Mouse (Mus musculus) adrenal gland, postnatal 36 days (tissue): ENCODE results near the gene Gtf2f2. TPM values are rescaled to one million over a fixed set of nuclear protein-coding genes. Genes with fewer than 3 reads are reported as not detected.
"Not testable (repeated sequence)": the region's sequence is repeated elsewhere in the genome, so short reads cannot be mapped to it uniquely, and the experiment has no call there.

ENCODE experiments used
- DNase-seq, 2 experiments: peaks; one replicate each; pipeline ENCODE4 v3.0.0; 2021; ENCODE audit warnings: mixed read lengths in 1 of 2
- total RNA-seq, 2 experiments: library from RNA; stranded (reverse); gene quantifications; 2 replicates each; pipeline ENCODE4 v1.2.3; 2021

Gene Gtf2f2
- total RNA-seq, 2 experiments from 2014 or later, result 24.3 to 24.6 TPM

DNA sequence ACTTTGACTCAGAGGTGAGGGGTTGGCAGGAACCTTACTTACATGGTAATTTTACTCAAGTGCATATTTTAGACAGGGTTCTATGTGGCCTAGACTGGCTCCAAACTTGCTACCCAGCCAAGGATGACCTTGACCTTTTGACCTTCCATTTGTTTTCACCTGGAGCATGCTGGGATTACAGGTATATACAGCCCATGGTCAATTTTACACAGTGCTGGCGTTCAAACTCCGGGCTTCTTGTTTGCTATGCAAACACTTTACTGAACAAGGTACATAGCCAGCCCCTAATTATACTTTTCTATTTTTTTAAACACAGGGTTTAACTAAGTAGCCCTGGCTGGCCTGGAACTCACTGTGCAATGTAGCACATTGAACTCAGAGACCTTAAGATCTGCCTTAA lies 98.0 kb downstream of the Gtf2f2 start:
- no peak for DNase-seq

DNA sequence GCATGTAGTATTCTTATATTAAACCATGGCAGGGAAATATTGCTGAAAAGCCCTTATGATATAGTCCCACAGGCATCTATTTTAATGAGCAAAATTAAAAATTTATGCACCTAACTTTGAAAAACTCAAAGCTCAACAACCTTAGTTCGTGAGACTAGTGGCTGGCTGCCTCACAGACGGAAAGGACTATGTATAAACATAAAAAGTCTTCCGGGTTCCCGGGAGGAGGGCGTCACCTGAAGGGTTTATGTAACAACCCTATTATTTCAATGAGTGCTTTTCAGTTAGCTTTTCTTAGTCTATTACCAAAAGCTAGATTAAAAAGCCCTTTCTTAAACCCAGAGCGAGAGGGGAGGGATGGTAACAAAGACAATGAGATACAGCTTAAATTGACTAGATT lies 98.7 kb downstream of the Gtf2f2 start:
- DNase-seq, result no peak

DNA sequence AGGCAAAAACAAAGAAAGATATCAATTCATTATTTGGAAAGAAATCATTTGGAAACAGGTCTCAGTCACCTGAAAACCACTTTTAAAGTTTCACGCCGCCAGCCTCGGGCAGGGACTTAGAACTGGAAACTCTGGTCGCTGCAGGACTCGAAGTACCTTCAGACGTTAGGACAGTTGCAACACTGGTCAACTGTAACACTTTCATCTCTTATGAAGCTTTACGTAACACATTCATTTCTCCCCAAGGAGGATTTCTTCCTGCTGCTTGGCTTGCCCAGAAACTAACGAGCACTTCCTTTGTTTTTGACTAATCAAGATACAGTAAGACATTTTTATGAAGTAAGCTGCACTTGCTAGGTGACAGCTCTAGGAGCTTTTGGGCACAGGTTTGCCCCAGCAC lies 103.7 kb downstream of the Gtf2f2 start:
- DNase-seq, result no peak

DNA sequence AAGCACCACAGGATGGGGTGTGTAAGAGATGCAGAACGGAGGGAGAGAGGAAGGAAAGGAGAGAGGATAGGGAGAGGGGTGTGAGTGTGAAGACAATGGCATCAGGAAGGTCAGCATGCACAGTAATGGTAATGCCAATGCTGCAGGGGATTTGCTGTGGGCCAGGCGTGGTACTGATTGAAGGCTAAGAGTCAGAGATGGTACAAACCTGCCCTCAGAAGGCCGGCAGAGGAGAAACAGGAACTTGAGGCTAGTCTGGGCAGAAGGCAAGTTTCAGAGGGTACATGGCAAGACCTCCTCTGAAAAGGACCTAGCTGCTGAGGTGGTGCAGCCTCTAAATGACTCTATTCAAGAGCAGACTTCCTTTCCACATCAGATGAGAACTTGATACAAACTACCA lies 105.7 kb downstream of the Gtf2f2 start:
- DNase-seq, result no peak

DNA sequence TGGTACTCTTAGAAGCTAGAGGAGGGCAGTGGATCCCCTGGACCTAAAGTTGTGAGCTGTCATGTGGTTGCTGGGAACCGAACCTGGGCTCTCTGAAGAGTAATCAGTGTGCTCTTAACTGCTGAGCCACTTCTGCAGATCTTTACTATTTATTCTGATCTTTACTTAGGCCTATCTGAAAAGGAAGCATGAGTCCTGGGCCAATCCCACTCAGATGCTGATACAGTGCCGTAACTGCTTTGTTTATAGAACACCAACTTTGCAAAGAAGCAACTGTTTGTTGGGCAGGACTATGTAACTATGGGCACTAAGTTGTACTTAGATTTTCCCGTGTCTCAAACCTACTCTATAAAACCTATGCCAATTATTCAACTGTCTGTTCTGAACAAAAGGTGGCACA lies 107.5 kb downstream of the Gtf2f2 start:
- DNase-seq, result no peak

DNA sequence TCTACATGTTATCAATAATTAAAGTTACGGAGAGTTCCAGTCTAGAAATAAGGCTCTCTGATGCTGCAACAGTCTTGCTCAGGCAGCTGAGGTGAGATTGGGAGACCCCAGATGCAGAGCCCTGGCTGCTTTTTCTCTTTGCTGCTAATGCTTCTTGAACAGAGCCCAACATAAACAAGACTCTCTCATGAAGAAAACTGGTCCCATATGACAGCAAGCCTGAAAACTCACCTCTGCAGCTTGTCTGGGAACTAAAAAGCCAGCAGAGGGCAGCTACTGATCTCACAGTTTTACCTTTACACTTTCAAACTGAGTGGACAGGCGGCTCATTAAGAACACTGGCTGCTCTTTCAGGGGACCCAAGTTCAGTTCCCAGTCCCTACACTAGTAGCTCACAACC lies 108.7 kb downstream of the Gtf2f2 start:
- no peak for DNase-seq

DNA sequence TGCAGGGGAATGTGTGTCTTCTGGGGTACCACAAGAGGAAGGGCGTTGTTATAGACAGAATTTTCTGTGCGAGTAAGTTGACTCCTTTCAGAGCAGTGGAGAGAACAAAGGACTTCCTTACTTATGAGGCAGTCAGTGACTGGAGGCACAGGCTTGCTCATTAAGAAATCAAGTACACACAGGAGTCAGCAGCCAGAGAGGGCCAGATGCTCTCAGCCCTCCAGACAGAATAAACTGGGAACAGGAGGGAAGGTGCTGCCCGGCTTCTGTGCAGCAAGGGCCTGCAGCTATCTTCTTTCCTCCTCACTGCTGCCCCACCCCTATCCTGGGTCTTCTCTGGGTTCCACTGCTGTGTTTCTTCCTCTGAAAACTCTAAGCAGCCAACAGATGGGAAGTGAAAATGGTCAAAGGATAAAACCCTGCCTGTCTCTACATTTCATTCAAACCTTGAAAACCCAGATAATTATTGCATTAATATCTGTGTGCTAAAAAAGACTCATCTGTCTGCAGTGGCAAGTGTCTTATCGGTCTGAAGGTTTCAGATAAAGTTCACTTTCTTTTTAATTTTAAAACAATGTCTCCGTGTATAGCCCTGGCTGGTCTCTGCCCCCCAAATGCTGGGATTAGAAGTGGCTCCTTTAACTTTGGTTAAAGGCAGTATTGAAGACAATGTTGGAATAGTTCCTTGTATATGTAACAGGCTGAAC lies 109.7 kb downstream of the Gtf2f2 start:
- DNase-seq, result no peak

DNA sequence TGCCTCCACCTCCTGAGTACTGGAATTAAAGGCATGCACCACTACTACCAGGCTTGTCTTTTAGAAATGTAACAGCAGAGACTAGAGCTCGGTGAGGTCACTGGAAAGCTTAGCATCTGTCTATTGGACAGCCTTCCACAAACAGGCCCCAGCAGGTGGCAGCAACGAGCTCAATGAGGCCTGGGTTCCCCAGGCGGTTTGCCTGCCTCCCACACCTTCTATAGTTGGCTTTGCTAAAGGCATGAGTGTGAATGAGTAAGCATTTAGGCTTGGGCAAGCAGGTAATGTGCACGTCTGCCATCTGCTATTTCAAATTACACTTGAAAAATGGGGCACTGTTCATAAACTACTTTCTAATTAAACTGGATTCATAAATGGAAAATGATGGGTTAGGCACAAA lies 111.1 kb downstream of the Gtf2f2 start:
- peak; percentile 86 to 91 for DNase-seq

DNA sequence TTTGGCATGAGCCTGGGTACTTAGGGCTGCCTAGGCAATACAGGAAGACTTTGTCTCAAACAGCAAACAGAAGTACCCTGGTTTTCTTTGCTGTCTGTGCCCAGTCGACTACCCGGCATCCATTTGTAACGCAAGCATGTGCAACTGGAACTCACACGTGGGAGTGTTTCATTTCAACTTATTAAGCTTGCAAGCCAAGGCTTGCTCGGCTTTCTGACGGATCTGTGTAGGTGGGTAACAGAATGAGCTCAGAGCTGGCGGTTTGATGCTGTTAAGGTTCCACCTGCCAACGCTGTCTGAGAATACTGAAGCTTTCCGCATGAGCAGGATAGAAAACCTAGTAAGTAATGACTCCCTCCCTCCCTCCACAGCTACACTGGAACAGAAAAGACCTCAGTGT lies 118.5 kb downstream of the Gtf2f2 start:
- no peak for DNase-seq

DNA sequence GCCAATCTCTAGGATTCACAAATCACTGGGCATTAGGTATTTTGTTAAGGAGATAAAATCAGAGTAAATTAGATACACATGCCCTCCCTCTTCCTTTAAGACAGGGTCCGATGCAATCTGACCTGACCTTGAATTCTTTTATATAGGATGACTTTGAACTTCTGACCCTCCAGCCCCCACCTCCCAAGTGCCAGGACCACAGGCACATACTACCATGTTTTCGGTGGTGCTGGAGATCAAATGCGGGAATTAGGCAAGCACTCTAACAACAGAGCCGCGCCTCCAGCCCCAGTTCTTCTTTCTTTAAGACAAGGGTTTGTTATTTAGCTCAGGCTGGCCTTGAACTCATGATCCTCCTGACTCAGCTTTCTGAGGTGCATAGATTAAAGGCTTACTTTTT lies 126.8 kb downstream of the Gtf2f2 start:
- no peak for DNase-seq

DNA sequence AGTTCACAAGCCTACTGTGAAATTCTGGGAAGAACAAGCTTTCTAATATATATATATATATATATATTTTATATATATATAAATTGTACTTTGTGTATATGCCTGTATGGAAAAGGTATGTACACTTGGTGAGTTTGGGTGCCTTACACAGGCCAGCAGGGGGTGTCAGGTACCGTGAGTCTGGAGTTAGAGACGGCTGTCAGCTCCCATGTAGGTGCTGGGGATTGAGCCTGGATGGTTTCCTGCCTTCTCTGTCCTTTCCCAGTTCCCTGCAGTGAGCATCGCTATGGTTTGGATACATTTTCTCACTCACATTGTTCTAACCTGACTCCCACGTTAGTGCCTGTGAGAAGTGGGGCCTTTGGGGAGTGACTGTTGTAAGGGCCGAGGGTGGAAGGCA lies 127.3 kb downstream of the Gtf2f2 start:
- no peak for DNase-seq

DNA sequence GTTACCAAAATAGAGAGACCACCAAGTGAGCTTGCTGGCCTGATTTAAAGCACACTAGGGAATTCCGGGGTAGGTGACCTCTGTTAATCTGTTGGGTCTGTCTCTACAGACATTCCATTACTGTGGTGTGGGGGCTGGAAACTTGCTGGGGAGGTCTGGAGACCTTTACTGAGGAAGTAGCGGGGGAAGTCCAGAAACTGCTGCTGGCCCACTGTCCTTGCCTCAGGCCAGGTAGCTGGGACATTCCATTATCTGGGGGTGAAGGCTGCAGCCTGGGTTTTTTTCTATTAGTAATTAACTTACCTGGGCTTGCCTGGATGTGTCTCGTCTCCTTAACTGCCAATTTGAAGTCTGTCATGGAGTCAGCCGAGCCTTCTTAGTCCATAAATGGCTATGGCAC lies 128.8 kb downstream of the Gtf2f2 start:
- no peak for DNase-seq

DNA sequence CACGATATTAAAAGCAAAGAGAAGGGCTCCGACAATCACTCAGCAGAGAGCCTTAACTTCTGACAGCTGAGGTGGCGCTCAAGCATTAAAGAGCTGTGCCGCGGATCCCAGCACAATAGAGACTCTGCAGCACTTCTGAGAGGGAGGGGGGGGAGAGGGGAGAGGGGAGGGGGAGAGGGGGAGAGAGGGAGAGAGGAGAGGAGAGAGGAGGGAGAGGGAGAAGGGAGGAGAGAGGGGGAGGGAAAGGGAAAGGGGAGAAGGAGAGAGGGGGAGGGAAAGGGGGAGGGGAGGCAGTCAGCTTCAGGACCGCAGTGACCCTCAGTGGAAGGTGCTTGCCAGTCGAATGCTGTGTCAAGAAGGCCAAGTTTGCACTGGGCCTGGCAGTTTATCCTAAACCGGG lies 131.7 kb downstream of the Gtf2f2 start:
- DNase-seq, result no peak

DNA sequence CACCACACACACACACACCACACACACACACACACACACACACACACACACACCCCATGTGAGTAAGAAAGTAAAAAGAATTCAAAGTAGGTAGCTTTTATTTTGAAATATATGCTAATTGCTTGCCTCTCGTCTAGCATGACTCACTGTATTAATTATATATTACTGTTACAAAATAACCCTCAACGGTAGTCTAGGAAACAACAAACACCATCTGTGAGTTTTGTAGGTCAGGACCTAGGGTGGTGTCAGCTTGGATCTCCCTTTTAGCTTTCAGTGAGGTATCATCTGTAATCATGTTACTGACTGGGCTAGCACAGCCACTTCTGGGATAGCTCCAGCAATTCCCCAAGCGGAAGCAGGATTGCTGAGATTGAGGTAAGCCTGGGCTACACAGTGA lies 133.4 kb downstream of the Gtf2f2 start:
- DNase-seq, result no peak

DNA sequence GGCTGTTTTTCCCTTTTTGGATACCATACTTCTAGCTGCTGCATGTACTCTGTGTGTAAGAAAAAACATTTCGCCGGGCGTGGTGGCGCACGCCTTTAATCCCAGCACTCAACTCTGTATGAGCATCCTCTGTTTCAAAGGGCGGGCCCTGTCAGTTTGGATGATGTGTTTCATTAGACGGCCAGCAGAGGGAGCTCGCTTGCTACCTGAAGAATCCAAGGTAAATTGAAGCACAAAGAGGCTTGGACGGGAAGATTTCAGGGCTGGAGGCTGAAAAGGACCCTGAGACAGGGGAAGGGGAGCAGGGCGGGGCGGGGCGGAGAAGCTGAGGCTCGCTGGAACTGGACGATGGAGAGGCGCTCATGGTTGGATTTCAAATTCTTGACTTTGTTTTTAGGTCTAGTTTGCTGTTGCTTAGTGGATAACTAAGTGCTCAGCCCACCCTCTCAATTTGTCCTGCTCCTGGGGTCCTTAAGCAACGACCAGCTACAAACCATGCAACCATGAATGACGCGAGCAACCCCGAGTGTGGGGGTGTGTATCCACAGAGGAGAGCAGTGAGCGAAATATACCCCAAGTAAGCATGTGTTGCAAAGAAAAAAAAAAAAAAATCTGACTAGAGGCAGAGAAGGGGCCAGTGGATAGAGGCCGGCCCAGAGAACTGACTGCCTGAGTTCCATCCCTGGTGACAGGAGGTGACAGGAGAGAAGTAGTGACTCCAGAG lies 134.2 kb downstream of the Gtf2f2 start:
- peak; percentile 74 to 83 for DNase-seq

DNA sequence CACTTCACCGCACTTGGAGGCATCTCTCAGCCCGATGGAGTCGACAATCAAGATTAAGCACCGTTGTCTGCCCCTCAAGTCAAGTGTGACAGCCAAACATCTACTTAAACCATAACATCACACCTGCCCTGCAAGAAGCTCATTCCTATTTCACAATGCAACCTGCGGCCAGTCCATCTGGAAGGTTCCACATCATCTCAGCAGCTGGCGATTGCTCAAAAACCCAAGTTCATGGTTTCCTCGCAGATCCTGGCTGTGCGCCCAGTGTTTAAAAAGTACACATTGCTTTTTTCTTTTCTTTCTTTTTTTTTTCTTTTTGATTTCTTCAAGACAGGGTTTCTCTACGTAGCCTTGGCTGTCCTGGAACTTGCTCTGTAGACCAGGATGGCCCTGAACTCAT lies 137.1 kb downstream of the Gtf2f2 start:
- DNase-seq, result peak; percentile 50 to 67

DNA sequence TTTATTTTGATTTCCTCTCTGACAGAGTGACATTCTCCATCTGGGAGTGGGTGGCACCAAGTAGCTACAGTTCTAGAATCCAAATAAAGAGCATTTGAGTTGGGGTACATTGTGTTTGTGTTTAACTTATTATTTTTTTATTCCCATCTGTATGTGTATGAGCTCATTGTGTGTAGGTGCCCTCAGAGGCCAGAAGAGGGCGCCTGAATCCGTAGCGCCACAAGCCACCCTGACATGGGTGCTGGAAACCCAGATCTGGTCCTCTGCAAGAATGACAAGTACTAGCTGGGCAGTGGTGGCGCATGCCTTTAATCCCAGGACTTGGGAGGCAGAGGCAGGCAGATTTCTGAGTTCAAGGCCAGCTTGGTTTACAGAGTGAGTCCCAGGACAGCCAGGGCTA lies 138.9 kb downstream of the Gtf2f2 start:
- DNase-seq, result no peak

DNA sequence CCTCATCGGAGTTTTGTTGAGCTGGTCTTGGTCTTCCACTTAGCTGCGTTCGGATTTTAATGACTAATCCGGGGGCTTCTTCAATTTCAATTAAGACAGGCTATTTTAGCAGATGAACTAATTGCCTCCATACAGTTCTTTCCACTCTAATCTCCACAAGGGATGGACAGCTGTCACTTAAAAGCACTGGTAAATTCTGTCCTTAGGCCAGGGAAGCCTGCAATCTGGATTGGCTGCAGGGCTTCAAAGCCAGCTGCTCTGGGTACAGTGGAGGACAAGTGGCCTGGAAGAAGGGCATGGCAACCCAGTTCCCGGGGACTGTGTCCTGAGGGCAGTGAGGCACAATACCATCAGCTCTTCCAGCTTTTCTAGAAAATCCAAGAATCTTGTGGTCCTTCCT lies 139.6 kb downstream of the Gtf2f2 start:
- no peak for DNase-seq

DNA sequence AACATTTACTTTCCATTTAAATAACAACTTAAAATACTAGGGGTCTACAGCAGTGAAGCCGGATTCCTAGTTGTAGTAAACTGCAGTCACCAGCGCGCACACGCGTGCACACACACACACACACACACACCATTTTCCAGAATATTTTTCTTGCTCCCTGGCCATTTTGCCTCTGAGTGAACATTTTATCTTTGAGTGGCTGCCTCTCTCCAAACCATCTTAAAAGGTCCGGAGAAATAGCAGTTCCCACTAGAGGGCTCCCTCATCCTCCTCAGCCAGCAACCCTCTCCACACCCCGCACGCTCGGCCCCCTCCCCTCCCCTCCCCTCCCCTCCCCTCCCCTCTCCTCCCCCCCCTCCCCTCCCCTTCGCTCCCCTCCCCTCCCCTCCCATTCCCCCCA lies 140.0 kb downstream of the Gtf2f2 start:
- peak; percentile 30 to 53 for DNase-seq

DNA sequence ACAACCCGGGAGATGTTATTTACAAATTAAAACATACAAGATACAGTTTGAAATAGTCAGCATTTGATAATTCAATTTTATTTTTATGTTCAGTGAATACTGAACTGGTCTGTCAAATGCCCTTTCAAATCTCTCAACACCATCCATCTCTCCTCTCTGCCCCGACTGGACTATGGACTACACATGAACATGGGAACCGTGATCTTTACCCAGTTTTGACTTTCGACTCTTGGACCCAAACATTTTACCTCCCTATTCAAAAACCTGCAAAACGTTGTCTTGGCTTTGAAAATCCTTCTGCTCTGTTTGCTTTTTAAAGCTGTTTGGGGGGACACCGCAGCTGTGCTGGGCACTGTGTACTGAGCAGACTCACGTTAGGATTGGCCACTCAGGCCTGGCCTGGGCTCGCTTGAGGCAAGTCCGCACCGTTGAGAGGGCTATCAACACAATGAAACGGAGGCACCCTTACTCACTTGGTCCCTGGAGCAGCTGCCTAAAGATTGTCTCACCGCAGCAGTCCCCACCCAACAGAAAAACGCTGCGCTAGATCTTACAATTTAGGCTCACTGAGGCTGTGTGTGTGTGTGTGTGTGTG lies 140.8 kb downstream of the Gtf2f2 start:
- DNase-seq, result no peak

DNA sequence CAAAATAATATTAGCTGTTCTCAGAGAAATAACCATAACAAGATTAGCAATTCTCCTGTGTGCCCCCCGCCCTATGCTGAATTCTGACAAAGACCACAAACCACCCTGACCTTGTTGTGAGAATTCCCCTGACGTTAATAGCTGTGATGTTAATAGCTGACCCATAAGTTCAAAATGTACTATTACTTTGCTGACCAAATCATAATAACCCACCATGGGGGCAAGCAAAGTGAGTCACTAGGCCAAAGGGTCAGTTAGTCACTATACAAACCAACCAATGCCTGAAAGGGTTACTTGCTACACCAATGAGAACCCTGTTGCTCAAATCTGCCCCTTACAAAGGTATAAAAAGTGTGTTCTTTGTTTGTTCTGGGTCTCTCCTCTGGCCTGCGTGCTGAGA lies 142.6 kb downstream of the Gtf2f2 start:
- DNase-seq, result not testable (repeated sequence)

DNA sequence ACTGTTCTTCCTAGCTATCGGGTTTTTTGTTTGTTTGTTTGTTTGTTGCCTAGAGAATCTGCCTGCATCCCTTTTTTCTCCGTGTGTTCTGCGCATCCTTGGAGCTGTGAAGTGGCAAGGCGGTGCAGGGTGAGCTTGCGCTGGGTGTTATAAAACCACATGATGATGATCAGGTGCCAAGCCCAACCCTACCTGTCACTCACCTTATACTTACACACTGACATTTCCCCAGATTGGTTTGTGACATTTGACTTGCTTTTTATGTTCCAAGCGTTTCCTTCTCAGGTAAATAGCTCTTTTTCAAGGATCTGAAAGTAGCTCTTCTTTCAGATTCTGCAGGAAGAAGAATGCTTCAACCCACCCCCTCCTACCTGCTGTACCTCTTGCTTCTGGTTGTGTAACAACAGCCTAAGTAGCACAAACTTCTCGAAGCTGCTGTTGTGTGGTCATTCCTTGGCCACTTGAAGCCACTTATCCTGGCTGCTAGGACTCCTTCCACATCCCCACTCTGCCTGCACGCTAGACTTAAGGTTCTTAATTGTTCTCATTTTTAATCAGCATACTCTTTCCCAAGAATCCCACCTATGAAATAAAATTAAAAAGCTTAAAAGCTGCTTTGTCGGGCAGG lies 143.8 kb downstream of the Gtf2f2 start:
- DNase-seq, result no peak
